Mouse (Mus musculus) cerebellum, postnatal 4 days (tissue): ENCODE data around the gene Plcd1.

Source experiments
- DNase-seq, 2 experiments: peaks; one replicate each; pipeline ENCODE4 v3.0.0; 2022; ENCODE audit warnings: low spot score in 2 of 2, mixed read lengths in 1 of 2

Plcd1 gene

DNA sequence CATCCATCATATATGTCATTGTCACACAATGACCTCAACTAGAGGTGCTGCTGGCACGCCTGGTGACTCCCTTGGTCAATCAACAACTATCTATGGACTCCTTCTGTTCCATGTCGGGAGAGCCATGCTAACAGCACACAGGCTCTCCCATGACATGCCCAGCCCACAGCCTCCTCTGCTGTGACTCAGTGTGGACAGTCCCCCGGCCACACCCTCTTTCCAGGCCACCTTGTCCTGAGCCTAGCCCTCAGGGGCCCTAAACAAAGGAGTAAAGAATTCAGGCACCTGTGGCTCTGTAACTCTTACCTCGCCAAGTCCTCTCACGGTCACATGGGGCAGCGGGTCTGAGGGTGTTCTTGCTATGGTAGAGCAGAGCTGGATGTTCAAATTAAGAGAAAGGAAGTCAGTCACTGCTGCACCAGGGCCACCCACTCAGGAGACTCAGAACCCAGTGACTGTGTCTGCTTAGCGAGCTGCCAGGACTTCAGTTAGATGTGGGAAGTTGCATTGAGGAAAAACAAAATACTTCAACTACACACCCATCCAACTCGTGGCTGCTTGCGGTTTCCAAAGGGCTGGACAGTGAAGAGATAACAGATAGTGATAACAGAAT is 39.2 kb downstream of the Plcd1 start:
- DNase-seq: no peak

GRCm38 (mm10) chr9:119052154-119052944 is 41.0 kb downstream of the Plcd1 start, which contains the start of gene Vill:
Gene Vill, plus strand, starts transcription at chr9:119052778.
- no peak for DNase-seq

DNA sequence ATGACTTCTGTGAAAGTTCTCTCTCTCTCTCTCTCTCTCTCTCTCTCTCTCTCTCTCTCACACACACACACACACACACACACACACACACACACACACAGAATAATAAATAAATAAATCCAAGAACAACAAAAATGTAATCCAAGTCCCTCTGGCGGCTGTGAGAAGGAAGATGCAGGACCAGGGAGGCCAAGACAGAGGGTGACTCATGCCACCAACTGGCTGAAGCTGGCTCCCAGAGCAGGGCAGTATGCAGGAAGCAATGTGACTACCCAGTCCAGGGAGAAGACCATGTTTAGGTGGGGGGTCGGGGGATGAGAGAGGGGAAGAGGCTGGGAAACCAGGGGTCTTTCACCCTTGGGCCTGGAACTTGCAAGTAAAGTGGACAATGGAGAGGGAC is 42.1 kb downstream of the Plcd1 start:
- no peak for DNase-seq

GRCm38 (mm10) chr9:119048182-119048903 is 45.0 kb downstream of the Plcd1 start:
- DNase-seq: no peak

GRCm38 (mm10) chr9:119040101-119040775 is 53.1 kb downstream of the Plcd1 start:
- DNase-seq: no peak

- DNase-seq: no peak
These were observed 54.7 kb downstream of the Plcd1 start for GRCm38 (mm10) chr9:119038574-119038973.

DNA sequence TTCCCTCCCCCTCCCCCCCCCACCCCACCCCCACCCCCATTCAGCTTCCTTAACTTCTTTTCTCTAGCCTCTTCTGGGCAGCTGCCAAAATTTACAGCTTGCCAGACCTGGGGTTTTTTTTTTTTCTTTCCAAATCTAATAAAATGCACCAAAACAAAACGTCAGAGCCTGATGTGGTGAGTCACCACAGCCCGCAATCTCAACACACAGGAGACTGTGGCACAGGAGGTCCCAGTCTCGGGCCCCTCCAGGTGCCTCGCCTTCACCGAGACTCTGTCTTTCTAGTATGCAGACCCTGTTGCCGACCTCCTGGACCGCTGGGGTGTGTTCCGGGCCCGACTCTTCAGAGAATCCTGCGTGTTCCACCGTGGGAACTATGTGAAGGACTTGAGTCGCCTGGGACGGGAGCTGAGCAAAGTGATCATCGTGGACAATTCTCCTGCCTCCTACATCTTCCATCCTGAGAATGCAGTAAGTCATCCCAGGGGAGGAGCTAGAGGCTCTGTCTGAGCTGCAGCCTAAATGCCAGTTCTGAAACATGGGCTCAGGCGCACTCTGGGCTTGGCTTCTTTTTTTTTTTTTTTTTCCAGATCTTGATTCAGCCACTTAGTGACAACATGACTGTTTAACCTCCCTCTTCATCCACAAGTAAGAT is 56.1 kb downstream of the Plcd1 start:
- no peak for DNase-seq

GRCm38 (mm10) chr9:119035836-119036235 is 57.5 kb downstream of the Plcd1 start:
- DNase-seq: no peak

GRCm38 (mm10) chr9:119034676-119035665 is 58.3 kb downstream of the Plcd1 start:
- DNase-seq: no peak

- no peak for DNase-seq
These were observed 59.2 kb downstream of the Plcd1 start for GRCm38 (mm10) chr9:119034069-119034468.

DNA sequence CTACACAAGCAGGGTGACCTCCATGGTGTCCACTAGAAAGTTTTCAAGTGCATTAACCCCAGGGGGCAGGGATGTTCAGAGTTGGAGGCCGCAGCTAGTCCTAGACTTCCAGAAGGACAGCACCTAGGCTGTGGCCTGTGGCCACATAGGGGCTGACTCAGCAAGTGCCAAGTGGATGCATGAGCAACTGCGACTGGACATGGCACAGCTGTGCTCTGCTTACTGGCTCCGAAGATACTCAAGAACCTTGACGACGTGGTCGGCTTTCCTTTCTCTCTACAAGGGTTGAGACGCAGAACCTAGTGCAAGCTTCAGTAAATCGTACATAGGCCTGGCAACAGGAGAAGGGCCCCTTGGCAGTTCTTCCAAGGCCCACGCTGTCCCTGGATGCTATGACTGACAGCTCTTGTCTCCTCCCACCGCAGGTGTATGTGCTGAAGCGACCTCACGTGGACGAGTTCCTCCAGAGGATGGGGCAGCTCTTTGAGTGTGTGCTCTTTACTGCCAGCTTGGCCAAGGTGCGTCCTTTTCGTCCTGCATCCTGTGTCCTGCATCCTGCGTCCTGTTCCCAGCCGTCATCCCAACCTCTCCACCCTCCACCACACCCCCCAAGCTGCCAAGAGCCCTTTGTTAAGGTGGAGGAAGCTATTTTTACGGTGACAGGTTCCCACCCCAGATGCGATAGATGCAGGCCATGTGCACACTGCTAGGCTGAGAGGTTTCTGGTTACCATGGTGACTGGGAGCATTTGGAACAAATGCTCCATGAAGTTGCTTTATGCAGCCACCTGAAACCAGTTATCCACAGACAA is 60.0 kb downstream of the Plcd1 start:
- no peak for DNase-seq

GRCm38 (mm10) chr9:119032538-119032937 is 60.8 kb downstream of the Plcd1 start:
- no peak for DNase-seq

- DNase-seq: no peak
These were observed 61.5 kb downstream of the Plcd1 start for GRCm38 (mm10) chr9:119031772-119032171.

GRCm38 (mm10) chr9:119031038-119031437 is 62.3 kb downstream of the Plcd1 start:
- DNase-seq: no peak

GRCm38 (mm10) chr9:119029568-119029967 is 63.7 kb downstream of the Plcd1 start:
- peak; percentile 55 to 69 for DNase-seq

DNA sequence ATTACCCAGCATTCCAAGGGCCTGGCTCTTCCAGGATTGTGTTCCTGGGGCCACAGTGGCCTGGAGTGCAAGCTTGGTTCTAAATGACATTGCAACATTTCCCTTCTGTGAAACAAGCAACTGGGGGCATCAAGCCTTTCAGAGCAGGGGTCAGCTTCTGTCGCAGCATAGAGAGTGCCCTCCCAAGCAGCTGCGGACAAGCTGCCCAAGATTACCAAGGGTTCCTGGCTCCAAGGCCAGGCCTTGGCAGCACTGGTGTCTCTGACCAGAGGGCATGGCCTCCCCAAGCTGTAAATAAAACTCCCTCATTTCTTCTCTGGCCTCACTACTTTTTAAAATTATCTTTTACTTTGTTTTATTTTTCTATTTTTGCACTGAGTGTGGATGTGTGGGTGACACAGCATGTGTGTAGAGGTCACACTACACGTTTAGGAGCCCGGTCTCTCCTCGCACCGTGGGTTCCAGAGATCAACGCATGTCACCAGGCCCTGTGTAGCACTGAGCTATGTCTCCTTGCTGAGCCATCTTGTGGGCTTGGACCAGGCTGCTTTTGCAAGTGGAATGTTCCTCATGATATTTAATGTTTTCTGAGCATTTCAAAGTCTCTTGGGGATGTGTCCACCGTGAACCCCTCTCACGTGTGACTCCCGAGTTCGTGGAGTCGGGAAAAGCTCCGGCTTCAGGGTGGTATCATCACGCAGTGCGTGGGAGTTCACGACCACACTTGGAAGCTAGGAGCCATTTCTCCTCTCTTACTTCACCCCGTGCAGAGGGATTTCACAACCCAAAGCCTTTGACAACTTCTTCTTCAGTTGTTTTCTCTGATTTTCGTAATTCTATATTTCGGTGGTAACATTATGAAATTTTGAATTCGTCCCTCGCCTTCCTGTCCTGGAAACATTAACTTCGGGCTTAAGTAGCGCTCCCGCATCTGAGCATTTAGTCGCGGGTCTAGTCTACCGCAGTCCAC is 64.8 kb downstream of the Plcd1 start:
- DNase-seq: no peak

DNA sequence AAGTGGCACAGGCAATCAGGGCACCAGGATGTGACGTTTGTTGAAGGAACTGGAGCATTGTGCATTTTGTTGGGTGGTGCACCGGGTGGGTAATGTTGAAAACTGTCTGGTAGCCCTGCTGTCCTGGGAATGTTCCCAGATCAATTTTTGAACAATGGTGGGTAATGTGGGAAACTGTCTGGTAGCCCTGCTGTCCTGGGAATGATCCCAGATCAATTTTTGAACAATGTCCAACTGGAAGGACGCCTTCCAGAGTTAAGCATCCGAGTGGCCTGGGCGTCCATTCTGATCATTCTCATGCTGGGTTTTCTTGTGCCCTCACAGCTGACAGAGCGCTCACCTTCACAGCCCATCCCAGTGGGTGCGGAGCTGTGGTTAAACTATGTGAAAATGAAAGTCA is 66.0 kb downstream of the Plcd1 start:
- DNase-seq: no peak

GRCm38 (mm10) chr9:119025832-119026331 is 67.4 kb downstream of the Plcd1 start:
- no peak for DNase-seq
